In the genomic region with DNA sequence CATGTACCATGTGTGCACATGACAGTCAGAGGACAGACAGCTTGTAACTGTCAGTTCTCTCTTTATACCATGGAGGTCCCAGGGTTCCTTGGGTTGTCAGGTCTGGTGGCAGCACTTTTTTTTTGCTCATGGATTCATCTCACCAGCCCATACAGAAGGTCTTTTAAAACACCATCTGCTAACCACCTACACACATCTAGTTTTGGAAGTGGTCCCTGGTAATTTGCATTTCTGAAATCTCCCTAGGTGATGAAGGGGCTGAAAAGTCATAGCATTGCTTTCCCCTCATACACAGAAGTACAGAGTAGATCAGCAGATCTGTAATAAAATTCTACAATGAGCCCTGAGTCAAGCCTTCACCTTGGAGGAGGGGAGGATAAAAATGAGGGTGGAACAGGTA, we compare ENCODE assay signal across 8 mouse cellular contexts.
"Had no signal": no experiment of that assay in that cellular context is flagged by ENCODE, and none has a peak within 500 bp of the region (broad histone marks: within the 10 kb centered on the region; RNA-seq: fewer than 3 reads in every experiment).

No protein-coding gene starts in this region.

- ATAC-seq: intestine, embryonic 16.5 days; midbrain, embryonic 13.5 days had no signal

- DNase-seq: kidney, adult 2 months; kidney, postnatal 14 days; layer of hippocampus, postnatal 36 days; lung, adult 18-20 months; thymus, adult 18-20 months; thymus, postnatal 14 days had no signal
